Mouse (Mus musculus) intestine, embryonic 15.5 days (tissue): ENCODE results near the gene Chchd4. TPM values are rescaled to one million over a fixed set of nuclear protein-coding genes. Genes with fewer than 3 reads are reported as not detected.

Source experiments
- ATAC-seq: fragments of 200-750 bp; cut with Nextera tagmentation; 2 replicates; pipeline ENCODE4 v1.8.0; 2017; ENCODE audit warnings: moderate TSS enrichment, moderate library complexity
- H3K27ac ChIP-seq: fragments of 300-500 bp; sonication (generic); 2 replicates; pipeline ENCODE4 v1.5.1; 2015; ENCODE audit warnings: mild to moderate bottlenecking, inconsistent platforms
- H3K27me3 ChIP-seq: fragments of 300-500 bp; sonication (generic); replicated peaks from 2 replicates; pipeline ENCODE4 v1.6.1; 2015; ENCODE audit warnings: inconsistent platforms
- H3K36me3 ChIP-seq: fragments of 300-500 bp; sonication (generic); 2 replicates; pipeline ENCODE4 v1.6.1; 2015; ENCODE audit warnings: inconsistent platforms
- H3K4me1 ChIP-seq: fragments of 300-500 bp; sonication (generic); replicated peaks from 2 replicates; pipeline ENCODE4 v1.6.1; 2015; ENCODE audit warnings: inconsistent platforms
- H3K4me2 ChIP-seq: fragments of 300-500 bp; sonication (generic); replicated peaks from 2 replicates; pipeline ENCODE4 v1.6.1; 2015; ENCODE audit warnings: mild to moderate bottlenecking, inconsistent platforms
- H3K4me3 ChIP-seq: fragments of 300-500 bp; sonication (generic); replicated peaks from 2 replicates; pipeline ENCODE4 v1.5.1; 2015; ENCODE audit warnings: inconsistent platforms
- H3K9ac ChIP-seq: fragments of 300-500 bp; sonication (generic); 2 replicates; pipeline ENCODE4 v1.6.1; 2015; ENCODE audit warnings: inconsistent platforms
- H3K9me3 ChIP-seq: fragments of 300-500 bp; sonication (generic); 2 replicates; pipeline ENCODE4 v1.6.1; 2016; ENCODE audit warnings: inconsistent platforms
- WGBS: fragments of 180-500 bp; shearing (Covaris S2); methylation state at CpG from one replicate; pipeline ENCODE4 v1.1.7; 2015; 5-methylcytosine and 5-hydroxymethylcytosine counted together
- polyA plus RNA-seq: library from polyadenylated mRNA; unstranded; fragments of >200 nt; fragmentation: Nextera tagmentation; extraction: Ambion mirVana; gene quantifications from 2 replicates; pipeline ENCODE4 v1.2.1, GENCODE M21; 2015

Chchd4 gene
- polyA plus RNA-seq, result 38.0 and 39.7 TPM in 2 replicates

- H3K36me3 ChIP-seq, result peaks cover 6% of the 10 kb centered on the region
- peak within 1 kb of the TSS; percentile 74 for H3K4me2 ChIP-seq
- ATAC-seq, result peak; percentile 98
- H3K9ac ChIP-seq, result peak within 1 kb of the TSS; percentile 67
- peak within 1 kb of the TSS; percentile 53 for H3K4me3 ChIP-seq
- no peaks in the 10 kb centered on the region for H3K27me3 ChIP-seq
- H3K27ac ChIP-seq, result peak within 1 kb of the TSS; percentile 80
- no peaks in the 10 kb centered on the region for H3K9me3 ChIP-seq
- WGBS, result under 1% methylated on average over 74 of the region's 74 CpGs
- H3K4me1 ChIP-seq, result peaks cover 16% of the 10 kb centered on the region
Observed at GRCm38 (mm10) chr6:91472868-91473804, at the start of gene Chchd4, which contains the start of gene Tmem43. Gene Chchd4 (minus strand): TSS chr6:91473546. Gene Tmem43 (plus strand): TSS chr6:91473703.

GRCm38 (mm10) chr6:91522816-91523215 is 49.5 kb upstream of the Chchd4 start:
- no peak for ATAC-seq
- H3K9ac ChIP-seq, result no peak overlapping the region
- no peaks in the 10 kb centered on the region for H3K27me3 ChIP-seq
- H3K4me3 ChIP-seq, result no peak overlapping the region
- no peak overlapping the region for H3K4me2 ChIP-seq
- H3K9me3 ChIP-seq, result no peaks in the 10 kb centered on the region
- H3K36me3 ChIP-seq, result peaks cover 31% of the 10 kb centered on the region
- 92% methylated on average over 5 of the region's 5 CpGs for WGBS
- H3K27ac ChIP-seq, result no peak overlapping the region
- H3K4me1 ChIP-seq, result no peaks in the 10 kb centered on the region

GRCm38 (mm10) chr6:91518454-91519020 is 45.2 kb upstream of the Chchd4 start:
- no peak overlapping the region for H3K4me2 ChIP-seq
- H3K4me3 ChIP-seq, result no peak overlapping the region
- no peaks in the 10 kb centered on the region for H3K9me3 ChIP-seq
- ATAC-seq, result no peak
- H3K9ac ChIP-seq, result no peak overlapping the region
- 92% methylated on average over 7 of the region's 7 CpGs for WGBS
- H3K4me1 ChIP-seq, result peaks cover 4% of the 10 kb centered on the region; the same call in 1 of the 2 replicates
- H3K36me3 ChIP-seq, result peaks cover 28% of the 10 kb centered on the region
- H3K27ac ChIP-seq, result no peak overlapping the region
- no peaks in the 10 kb centered on the region for H3K27me3 ChIP-seq

- Histone ChIP-seq H3K9me3 (no peaks in the 10 kb centered on the region), H3K36me3 (peaks cover 10% of the 10 kb centered on the region), H3K27ac (peak within 1 kb of the TSS; percentile 74; the same call in 1 of the 2 replicates), H3K4me1 (peaks cover 4% of the 10 kb centered on the region; the same call in 1 of the 2 replicates), H3K27me3 (no peaks in the 10 kb centered on the region), H3K9ac (peak within 1 kb of the TSS; percentile 83), H3K4me3 (peak within 1 kb of the TSS; percentile 67), H3K4me2 (peak within 1 kb of the TSS; percentile 77)
- peak; percentile 99 for ATAC-seq
- WGBS, result under 1% methylated on average over 80 of the region's 80 CpGs
Observed at GRCm38 (mm10) chr6:91515545-91516449, 42.5 kb upstream of the Chchd4 start, which contains the start of the genes Xpc and Lsm3. Gene Xpc (minus strand): TSS chr6:91515888. Gene Lsm3 (plus strand): TSS chr6:91515928.

- Histone ChIP-seq H3K4me2 (peak overlapping the region; percentile 77), H3K9me3 (no peaks in the 10 kb centered on the region), H3K36me3 (peaks cover 2% of the 10 kb centered on the region; the same call in 1 of the 2 replicates), H3K4me3 (peak overlapping the region; percentile 67), H3K27ac (no peak overlapping the region), H3K4me1 (peaks cover 4% of the 10 kb centered on the region; the same call in 1 of the 2 replicates), H3K27me3 (no peaks in the 10 kb centered on the region), H3K9ac (peak overlapping the region; percentile 83)
- no peak for ATAC-seq
- WGBS, result 18% methylated on average over 10 of the region's 10 CpGs
Observed at GRCm38 (mm10) chr6:91514737-91515362, 41.5 kb upstream of the Chchd4 start.

GRCm38 (mm10) chr6:91514135-91514534 is 40.8 kb upstream of the Chchd4 start:
- no peak for ATAC-seq
- Histone ChIP-seq H3K9ac (no peak overlapping the region), H3K36me3 (no peaks in the 10 kb centered on the region), H3K4me2 (peak overlapping the region; percentile 77; the same call in 1 of the 2 replicates), H3K4me3 (no peak overlapping the region), H3K9me3 (no peaks in the 10 kb centered on the region), H3K4me1 (peaks cover 4% of the 10 kb centered on the region; the same call in 1 of the 2 replicates), H3K27me3 (no peaks in the 10 kb centered on the region), H3K27ac (no peak overlapping the region)

- no peaks in the 10 kb centered on the region for H3K9me3 ChIP-seq
- no peaks in the 10 kb centered on the region for H3K4me1 ChIP-seq
- H3K36me3 ChIP-seq, result peaks cover 25% of the 10 kb centered on the region
- no peak overlapping the region for H3K9ac ChIP-seq
- no peak overlapping the region for H3K4me3 ChIP-seq
- no peak overlapping the region for H3K4me2 ChIP-seq
- 78% methylated on average over 10 of the region's 10 CpGs for WGBS
- ATAC-seq, result no peak
- no peak overlapping the region for H3K27ac ChIP-seq
- no peaks in the 10 kb centered on the region for H3K27me3 ChIP-seq
Observed at GRCm38 (mm10) chr6:91510211-91510610, 36.9 kb upstream of the Chchd4 start.

GRCm38 (mm10) chr6:91509326-91509725 is 36.0 kb upstream of the Chchd4 start:
- Histone ChIP-seq H3K27me3 (no peaks in the 10 kb centered on the region), H3K4me3 (no peak overlapping the region), H3K36me3 (peaks cover 32% of the 10 kb centered on the region), H3K27ac (no peak overlapping the region), H3K9ac (no peak overlapping the region), H3K4me1 (no peaks in the 10 kb centered on the region), H3K9me3 (no peaks in the 10 kb centered on the region), H3K4me2 (no peak overlapping the region)
- 44% methylated on average over 7 of the region's 7 CpGs for WGBS
- no peak for ATAC-seq

GRCm38 (mm10) chr6:91508041-91508440 is 34.7 kb upstream of the Chchd4 start:
- ATAC-seq, result no peak
- Histone ChIP-seq H3K27me3 (no peaks in the 10 kb centered on the region), H3K9ac (no peak overlapping the region), H3K4me1 (no peaks in the 10 kb centered on the region), H3K4me3 (no peak overlapping the region), H3K9me3 (no peaks in the 10 kb centered on the region), H3K27ac (no peak overlapping the region), H3K36me3 (peaks cover 38% of the 10 kb centered on the region), H3K4me2 (no peak overlapping the region)
- WGBS, result 86% methylated on average over 3 of the region's 3 CpGs

GRCm38 (mm10) chr6:91506036-91506435 is 32.7 kb upstream of the Chchd4 start:
- WGBS, result 86% methylated on average over 5 of the region's 5 CpGs
- H3K9ac ChIP-seq, result no peak overlapping the region
- H3K27ac ChIP-seq, result no peak overlapping the region
- no peak overlapping the region for H3K4me2 ChIP-seq
- no peaks in the 10 kb centered on the region for H3K9me3 ChIP-seq
- peaks cover 45% of the 10 kb centered on the region for H3K36me3 ChIP-seq
- no peaks in the 10 kb centered on the region for H3K27me3 ChIP-seq
- H3K4me3 ChIP-seq, result no peak overlapping the region
- H3K4me1 ChIP-seq, result no peaks in the 10 kb centered on the region
- ATAC-seq, result no peak

- Histone ChIP-seq H3K36me3 (peaks cover 60% of the 10 kb centered on the region), H3K4me2 (no peak overlapping the region), H3K27me3 (no peaks in the 10 kb centered on the region), H3K27ac (no peak overlapping the region), H3K9me3 (no peaks in the 10 kb centered on the region), H3K4me1 (no peaks in the 10 kb centered on the region), H3K4me3 (no peak overlapping the region), H3K9ac (no peak overlapping the region)
- ATAC-seq, result no peak
- WGBS, result 81% methylated on average over 1 of the region's 1 CpGs
Observed at GRCm38 (mm10) chr6:91503302-91503701, 30.0 kb upstream of the Chchd4 start.
